Mouse (Mus musculus): ENCODE data around the gene Cdkn2c.

DNA sequence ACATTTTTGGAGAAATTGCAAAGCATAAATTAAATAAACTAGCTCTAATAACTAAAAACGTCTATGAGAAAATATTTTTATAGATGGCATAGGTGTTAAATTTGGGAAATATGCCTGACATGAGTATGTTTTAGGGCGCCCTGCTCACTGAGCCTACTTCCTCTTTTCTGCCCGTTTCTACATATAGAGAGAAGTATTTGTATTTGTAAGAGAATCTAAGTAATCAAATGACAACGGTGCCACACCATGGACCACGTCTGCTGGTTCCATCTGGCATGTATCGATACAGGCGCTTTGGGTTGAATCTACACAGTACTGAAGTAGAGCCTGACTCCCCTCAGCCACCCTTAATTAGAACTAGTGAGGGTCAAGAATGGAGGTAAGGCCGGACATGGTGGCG lies 27.6 kb downstream of the Cdkn2c start:
- TF ChIP-seq CTCF (IDR thresholded peaks at IDR 0.05; ENCODE audit: low read depth): no peak
- no peak for TF ChIP-seq EP300 (IDR thresholded peaks at IDR 0.05; ENCODE audit: low read depth)
